In the genomic region with DNA sequence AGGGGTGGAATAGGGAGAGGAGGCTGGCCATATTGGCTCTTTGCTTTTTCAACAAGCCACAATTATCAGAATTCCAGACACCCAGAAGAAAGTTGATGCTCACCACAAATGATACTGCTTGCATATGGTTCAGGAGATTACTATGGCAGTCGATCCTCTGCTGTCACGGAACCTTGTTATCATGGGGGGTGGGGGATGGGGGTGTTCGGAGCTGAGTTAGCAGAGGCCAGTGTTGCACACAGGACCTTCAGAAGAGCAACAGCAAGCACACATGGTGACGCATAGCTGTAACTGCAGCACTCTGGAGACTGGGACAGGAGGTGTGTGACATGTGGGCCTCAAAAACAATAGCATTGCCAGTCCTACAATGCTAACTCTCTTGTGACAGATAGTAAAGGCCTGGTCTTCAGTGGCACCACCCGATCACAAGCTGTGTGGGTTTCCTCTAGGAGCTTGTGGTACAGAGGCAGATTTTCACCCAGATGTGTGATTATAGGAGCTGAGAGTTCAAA, we compare ENCODE assay signal across 22 mouse cellular contexts.
DNase-seq lines count a peak whose midpoint lies in the region; ATAC-seq and TF ChIP-seq lines count a peak whose summit lies in the region.
"Had no signal": no experiment of that assay in that cellular context is flagged by ENCODE, and none has a peak within 500 bp of the region (broad histone marks: within the 10 kb centered on the region; RNA-seq: fewer than 3 reads in every experiment).

No protein-coding gene starts in this region.

- peak overlapping the region; percentile 29; the same call in 1 of the 2 replicates for H3K9ac ChIP-seq in liver, embryonic 14.5 days (replicated peaks)
- no peak overlapping the region for H3K9ac ChIP-seq in hindbrain, embryonic 12.5 days
- H3K9ac ChIP-seq: embryonic facial prominence, embryonic 12.5 days; heart, embryonic 13.5 days had no signal

- no peaks in the 10 kb centered on the region for H3K9me3 ChIP-seq in liver, embryonic 14.5 days (ENCODE audit: control insufficient read depth, low read length)
- H3K9me3 ChIP-seq in hindbrain, embryonic 12.5 days (replicated peaks): no peaks in the 10 kb centered on the region
- H3K9me3 ChIP-seq: embryonic facial prominence, embryonic 12.5 days; heart, embryonic 13.5 days had no signal

- TF ChIP-seq POLR2A in lung, adult 2 months (IDR thresholded peaks at IDR 0.05; ENCODE audit: borderline replicate concordance, extremely low read depth, low read depth, low read length): no peak

- peaks cover 10 to 19% of the 10 kb centered on the region in 2 experiments for H3K4me1 ChIP-seq in liver, embryonic 14.5 days (replicated peaks; ENCODE audit: control insufficient read depth in 2 of 2, insufficient read depth in 2 of 2, low read length in 1 of 2)
- H3K4me1 ChIP-seq in hindbrain, embryonic 12.5 days: no peaks in the 10 kb centered on the region
- H3K4me1 ChIP-seq in lung, adult 2 months (ENCODE audit: control insufficient read depth, insufficient read depth, low read length): no peaks in the 10 kb centered on the region
- H3K4me1 ChIP-seq: embryonic facial prominence, embryonic 12.5 days had no signal

- H3K4me2 ChIP-seq in liver, embryonic 14.5 days (ENCODE audit: low read depth): peak overlapping the region; percentile 45
- H3K4me2 ChIP-seq in hindbrain, embryonic 12.5 days (replicated peaks): no peak overlapping the region
- H3K4me2 ChIP-seq: embryonic facial prominence, embryonic 12.5 days; heart, embryonic 13.5 days had no signal

- TF ChIP-seq EP300 in liver, embryonic 14.5 days (IDR thresholded peaks at IDR 0.05; ENCODE audit: low read depth): peak; percentile 81

- H3K27me3 ChIP-seq in liver, embryonic 14.5 days (ENCODE audit: control insufficient read depth, insufficient read depth, low read length): no peaks in the 10 kb centered on the region
- H3K27me3 ChIP-seq in hindbrain, embryonic 12.5 days: no peaks in the 10 kb centered on the region
- H3K27me3 ChIP-seq: embryonic facial prominence, embryonic 12.5 days; heart, embryonic 13.5 days had no signal

- H3K27ac ChIP-seq in liver, embryonic 14.5 days: peak overlapping the region; percentile 50
- H3K27ac ChIP-seq in hindbrain, embryonic 12.5 days: no peak overlapping the region
- H3K27ac ChIP-seq: embryonic facial prominence, embryonic 12.5 days; heart, embryonic 13.5 days had no signal

- no peak for TF ChIP-seq CTCF in liver, embryonic 14.5 days (IDR thresholded peaks at IDR 0.05; ENCODE audit: low read depth)
- TF ChIP-seq CTCF in lung, adult 2 months (IDR thresholded peaks at IDR 0.05; ENCODE audit: insufficient read depth, low read length): no peak

- WGBS in liver, embryonic 14.5 days (ENCODE audit: insufficient replicate concordance): 9% methylated on average over 5 of the region's 5 CpGs
- 78% methylated on average over 5 of the region's 5 CpGs for WGBS in hindbrain, embryonic 12.5 days
- WGBS in lung, adult 2 months: 82% methylated on average over 5 of the region's 5 CpGs

- peak; percentile 91 for ATAC-seq in liver, embryonic 14.5 days (ENCODE audit: insufficient read depth)
- ATAC-seq in hindbrain, embryonic 12.5 days (ENCODE audit: low FRiP score): no peak
- ATAC-seq: forebrain, embryonic 14.5 days; intestine, postnatal 0 days had no signal

- peaks cover 7% of the 10 kb centered on the region; the same call in 1 of the 2 replicates for H3K36me3 ChIP-seq in liver, embryonic 14.5 days (replicated peaks; ENCODE audit: control insufficient read depth, insufficient read depth, low read depth)
- H3K36me3 ChIP-seq in hindbrain, embryonic 12.5 days: peaks cover 30% of the 10 kb centered on the region

- peak; percentile 28 for DNase-seq in adrenal gland, adult 2 months
- DNase-seq in adrenal gland, adult 8-10 months: no peak
- DNase-seq in thymus, postnatal 0 days (ENCODE audit: low spot score): peak; percentile 12
- no peak for DNase-seq in thymus, adult 18-20 months
- peak; percentile 30 to 35 (median 32) for DNase-seq in liver, embryonic 14.5 days (ENCODE audit: low read depth in 3 of 3, low spot score in 3 of 3)
- no peak for DNase-seq in lung, adult 2 months
- no peak for DNase-seq in right cerebral cortex, adult 2 months (ENCODE audit: low spot score in 2 of 2)
- DNase-seq: cerebellum, adult 11 months; cerebellum, adult 9-11 months; gastrocnemius, postnatal 25 days; heart, adult 18-20 months; heart, postnatal 14 days; kidney, postnatal 4 days; midbrain, embryonic 14.5 days; right cerebral cortex, postnatal 25 days; spleen, adult 18-20 months; thymus, postnatal 14 days had no signal

- no peak overlapping the region for H3K4me3 ChIP-seq in liver, embryonic 14.5 days (ENCODE audit: insufficient read depth in 1 of 2, low read depth in 2 of 2, low read length in 2 of 2)
- no peak overlapping the region for H3K4me3 ChIP-seq in hindbrain, embryonic 12.5 days
- no peak overlapping the region for H3K4me3 ChIP-seq in lung, adult 2 months (replicated peaks; ENCODE audit: extremely low read depth, low read depth, low read length)
- H3K4me3 ChIP-seq: embryonic facial prominence, embryonic 12.5 days; heart, embryonic 13.5 days had no signal

Comparison
In these comparisons a context has a peak if more than half of its experiments do, and no peak if none do; other contexts are left out.
1. DNase-seq: peak in adrenal gland, adult 2 months (single experiment), thymus, postnatal 0 days (single experiment) and liver, embryonic 14.5 days (3 of 3); none in adrenal gland, adult 8-10 months (single experiment), thymus, adult 18-20 months (0 of 2), lung, adult 2 months (single experiment) and right cerebral cortex, adult 2 months (0 of 2).